Mouse (Mus musculus): ENCODE results near the gene Dhh.
A peak's percentile ranks its signal among the peaks of the same experiment; 100 is the strongest.

Gene Dhh

DNA sequence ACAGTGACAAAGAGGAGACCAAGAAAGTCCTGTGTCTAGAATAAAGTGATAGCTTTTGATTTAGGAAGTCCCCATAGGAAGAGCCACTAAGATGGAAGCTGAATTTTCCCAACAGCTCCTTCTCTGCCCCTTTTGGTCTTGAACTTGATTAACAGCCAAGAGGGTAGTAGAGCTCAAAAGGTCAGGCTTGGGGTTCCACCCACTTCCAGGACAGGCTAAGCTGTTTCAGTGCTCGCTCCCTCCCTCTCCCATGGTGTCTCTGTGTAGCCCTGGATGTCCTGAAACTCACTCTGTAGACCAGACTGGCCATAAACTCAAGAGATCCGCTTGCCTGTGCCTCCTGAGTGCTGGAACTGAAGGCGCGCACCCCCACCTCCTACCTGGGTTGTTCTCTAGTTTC lies 17.7 kb upstream of the Dhh start:
- DNase-seq (ENCODE audit: low spot score) = no peak

DNA sequence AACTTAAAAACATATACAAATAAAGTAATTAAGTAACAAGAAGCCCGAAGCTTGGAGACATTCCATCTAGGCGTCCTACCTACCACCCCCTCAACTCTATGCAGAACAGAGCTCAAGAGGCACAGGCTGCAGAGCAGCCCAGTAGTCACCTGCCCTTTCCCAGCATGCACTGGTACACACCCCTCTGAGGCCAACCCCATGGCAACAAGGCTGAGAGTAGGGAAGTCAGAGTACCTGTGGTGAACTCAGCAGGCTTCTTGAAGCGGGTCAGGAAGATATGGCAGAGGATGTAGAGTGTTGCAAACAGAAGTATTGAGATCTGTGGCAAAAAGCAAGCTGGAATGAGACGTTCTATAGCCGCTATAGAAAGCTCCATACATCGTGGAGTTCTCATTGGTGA lies 16.6 kb upstream of the Dhh start:
- DNase-seq (ENCODE audit: low spot score) = no peak

DNA sequence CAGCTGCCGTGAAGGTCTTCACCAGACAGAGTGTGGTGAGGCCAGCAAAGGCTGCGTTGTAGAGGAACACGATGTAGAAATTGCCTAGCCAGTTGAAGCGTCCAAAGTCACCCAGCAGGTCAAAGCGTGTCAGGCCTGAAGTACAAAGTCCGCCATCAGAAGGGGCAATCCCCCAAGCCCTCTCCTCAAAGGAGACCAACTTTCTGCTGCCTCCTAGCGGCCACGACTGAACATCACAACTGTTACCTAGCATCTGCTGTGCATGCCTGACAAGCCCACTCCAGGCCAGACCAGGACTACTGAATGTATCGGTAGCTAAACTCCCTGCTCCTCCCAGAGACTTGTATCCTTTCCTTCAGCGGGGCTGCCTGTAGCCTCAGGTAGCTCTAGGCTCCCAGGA lies 6.4 kb upstream of the Dhh start:
- no peak for DNase-seq (ENCODE audit: low spot score)

DNA sequence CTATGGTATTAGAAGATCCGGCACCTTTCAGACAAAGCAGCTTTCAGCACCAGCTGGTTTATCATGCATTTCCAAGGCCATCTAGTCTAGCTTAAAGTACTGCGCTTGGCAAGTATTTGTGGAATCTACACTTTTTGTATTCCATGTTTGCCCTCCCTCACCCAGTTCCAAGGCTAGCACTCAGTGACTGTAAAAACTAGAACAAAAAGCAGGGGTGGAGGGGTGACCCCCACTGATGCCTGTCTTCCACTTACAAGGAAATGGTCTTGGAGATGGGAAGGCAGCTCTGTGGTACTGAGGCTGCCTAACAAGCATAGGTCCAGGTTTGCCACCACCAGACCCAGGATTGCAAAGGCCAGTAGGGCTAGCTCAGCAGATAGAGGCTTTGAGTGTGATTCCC lies 4.3 kb upstream of the Dhh start:
- no peak for DNase-seq (ENCODE audit: low spot score)

GRCm38 (mm10) chr15:98901530-98901929 lies 3.2 kb upstream of the Dhh start:
- DNase-seq (ENCODE audit: low spot score) = no peak

DNA sequence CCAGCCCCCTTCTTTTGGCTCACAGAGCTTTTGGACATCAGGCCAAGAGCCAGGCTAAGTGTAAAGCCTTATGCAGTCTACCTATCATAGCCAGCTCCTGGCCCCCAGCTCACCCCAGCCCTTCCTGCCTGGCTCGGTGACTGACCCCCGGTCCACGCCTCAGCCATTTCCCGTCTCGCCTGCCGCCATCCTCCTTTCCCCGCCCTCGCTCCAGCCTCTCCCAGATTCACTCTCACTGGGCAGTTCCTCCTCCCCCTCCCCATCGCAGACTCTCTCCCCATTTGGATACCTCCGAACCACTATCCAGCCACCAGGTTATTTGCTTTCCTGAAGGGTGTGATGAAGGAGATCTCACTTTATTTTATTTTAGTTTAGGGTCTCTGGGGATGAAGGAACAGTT lies 845 bp downstream of the Dhh start:
- peak; percentile 44 for DNase-seq (ENCODE audit: low spot score)

- DNase-seq (ENCODE audit: low spot score) = peak; percentile 82
Measured at GRCm38 (mm10) chr15:98895635-98896589, 2.4 kb downstream of the Dhh start.

DNA sequence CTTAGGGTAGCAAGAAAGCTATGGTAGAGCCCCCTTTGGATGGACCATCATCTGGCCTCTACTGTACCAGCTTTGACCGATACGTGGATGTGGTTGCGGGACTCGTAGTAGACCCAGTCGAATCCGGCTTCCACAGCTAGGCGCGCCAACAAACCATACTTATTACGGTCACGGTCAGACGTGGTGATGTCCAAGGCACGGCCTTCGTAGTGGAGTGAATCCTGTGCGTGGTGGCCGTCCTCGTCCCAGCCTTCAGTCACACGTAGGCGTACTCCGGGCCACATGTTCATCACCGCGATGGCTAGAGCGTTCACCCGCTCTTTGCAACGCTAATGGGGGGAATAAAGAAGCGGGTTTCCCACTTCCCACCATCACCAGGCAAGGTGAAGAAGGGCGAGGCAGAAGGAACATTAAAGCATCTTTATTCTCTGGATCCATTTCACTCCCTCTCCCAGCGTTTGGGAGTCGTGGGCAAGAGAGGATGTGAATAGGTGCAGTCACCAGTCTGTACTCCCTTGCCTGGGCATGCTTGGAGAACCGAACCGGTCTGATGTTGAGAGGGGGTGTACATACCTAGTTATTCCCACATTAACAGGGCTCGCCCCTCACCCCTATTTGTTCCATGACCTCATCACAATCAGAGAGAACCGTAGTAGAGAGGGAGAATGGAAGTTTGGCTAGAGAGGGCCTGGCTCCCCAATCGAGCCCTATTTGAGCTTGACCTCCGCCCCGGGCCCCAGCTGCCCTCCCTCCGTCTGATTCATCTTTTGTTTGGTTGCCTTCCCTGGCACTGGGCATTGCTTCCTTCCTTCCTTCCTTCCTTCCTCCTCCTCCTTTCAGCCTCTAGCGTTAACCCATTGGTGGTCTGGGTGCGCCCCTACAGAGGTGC lies 3.4 kb downstream of the Dhh start:
- no peak for DNase-seq (ENCODE audit: low spot score)

- peak; percentile 38 for DNase-seq (ENCODE audit: low spot score)
Measured at GRCm38 (mm10) chr15:98893940-98894745, 4.2 kb downstream of the Dhh start, which contains the start of gene Rhebl1. Gene Rhebl1, minus strand, starts transcription at chr15:98894540.

DNA sequence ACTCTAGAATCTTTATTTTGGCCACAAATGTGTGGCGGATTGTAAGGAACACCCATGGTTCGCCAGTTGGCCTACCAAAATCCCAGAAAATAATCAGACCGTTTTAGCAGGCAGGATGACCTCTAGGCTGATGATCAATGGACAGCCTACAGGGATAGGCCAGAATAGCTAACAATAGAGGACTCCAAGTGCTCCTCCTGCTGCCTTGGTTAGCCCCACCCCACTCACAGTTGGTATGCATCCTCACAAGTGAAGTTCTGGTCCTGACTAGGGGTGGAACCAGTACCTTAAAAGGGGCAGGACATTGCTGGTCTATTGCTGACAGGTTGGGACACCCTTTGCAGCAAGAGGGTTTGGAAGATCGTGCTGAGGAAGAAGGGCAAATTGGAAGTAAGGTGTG lies 5.3 kb downstream of the Dhh start:
- no peak for DNase-seq (ENCODE audit: low spot score)

DNA sequence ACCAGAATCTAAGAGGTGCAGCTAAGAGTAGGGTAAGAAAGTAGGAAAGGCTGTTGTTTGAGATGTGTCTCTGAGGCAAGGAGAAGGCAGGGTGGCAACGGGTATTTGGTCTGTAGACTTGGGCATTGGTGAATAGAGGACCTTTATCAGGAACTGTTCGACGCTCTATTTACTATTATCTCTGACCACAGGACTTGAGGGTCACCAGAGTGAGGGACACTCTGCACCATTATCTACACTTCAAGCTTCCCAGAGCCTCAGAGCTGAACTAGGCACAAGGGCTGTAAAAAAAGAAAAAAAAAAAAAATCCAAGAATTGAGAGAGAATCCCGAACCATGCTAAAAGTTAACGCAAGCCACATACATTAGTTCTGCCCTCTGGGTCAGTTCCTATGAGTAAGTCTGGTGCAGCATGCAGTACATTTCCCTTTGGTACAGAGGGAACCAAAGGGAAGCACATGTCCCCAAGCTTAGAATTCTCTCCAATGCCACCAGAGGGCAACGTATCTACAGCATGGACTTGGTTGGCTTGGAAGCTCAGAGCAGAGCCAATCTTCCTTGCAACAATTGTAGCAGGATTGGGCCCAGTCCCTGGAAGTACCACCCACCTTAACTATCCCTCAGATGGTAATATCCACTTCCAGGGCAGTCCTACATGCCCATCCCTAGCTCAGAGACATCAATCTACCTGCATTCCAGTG lies 6.3 kb downstream of the Dhh start:
- peak; percentile 34 for DNase-seq (ENCODE audit: low spot score)

- DNase-seq (ENCODE audit: low spot score) = no peak
Measured at GRCm38 (mm10) chr15:98891198-98891742, 7.1 kb downstream of the Dhh start.

DNA sequence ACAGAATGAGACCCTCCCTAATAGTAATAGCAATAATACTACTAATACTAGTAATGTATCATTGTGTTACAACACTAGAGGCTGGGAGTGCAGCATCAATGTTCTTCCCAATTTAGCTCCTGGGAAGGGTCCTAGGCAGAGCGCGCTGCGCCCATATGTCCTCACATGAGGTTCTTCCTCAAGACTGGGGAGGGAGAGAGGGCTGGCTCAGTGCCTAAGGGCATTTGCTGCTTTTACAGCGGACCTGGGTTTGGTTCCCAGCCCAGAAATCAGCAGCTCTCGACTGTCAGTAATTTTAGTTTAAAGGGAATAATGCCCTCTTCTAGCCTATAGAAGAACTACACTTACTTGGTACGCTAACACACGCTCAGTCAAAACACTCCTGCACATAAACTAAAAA lies 10.8 kb downstream of the Dhh start:
- no peak for DNase-seq (ENCODE audit: low spot score)

DNA sequence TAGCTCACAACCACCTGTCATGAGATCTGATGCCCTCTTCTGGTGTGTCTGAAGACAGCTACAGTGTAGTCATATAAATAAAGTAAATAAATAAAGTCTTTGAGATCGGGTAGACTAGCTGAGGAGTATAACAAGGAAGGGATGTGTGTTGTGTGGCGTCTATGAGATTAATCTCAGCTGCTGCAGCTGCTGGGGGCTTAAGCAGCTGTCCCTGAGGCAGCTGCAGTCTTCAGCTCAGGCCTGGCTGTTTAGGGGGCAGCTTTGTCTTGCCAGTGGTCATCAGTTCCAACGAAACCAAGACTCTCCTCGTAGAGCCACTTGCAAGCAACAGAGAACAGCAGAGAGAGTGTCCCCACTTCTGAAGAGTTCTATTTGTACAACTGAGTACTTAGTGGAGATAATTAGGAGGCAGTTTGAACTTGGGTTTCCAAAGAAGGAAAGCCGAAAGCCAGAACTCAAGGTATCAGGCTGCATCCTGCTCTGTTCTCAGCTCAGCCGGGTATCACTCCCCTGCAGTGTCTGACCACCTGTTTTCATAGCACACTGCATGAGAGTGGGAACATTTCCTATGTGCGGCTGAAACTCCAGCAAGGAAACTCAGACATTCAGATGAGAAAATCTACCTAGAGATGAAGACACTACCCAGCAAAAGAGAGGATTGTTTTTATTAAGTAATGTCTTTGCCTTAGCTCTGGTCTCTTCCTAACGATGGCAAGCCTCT lies 11.5 kb downstream of the Dhh start:
- no peak for DNase-seq (ENCODE audit: low spot score)

- no peak for DNase-seq (ENCODE audit: low spot score)
Measured at GRCm38 (mm10) chr15:98884106-98884505, 14.2 kb downstream of the Dhh start.

- no peak for DNase-seq (ENCODE audit: low spot score)
Measured at GRCm38 (mm10) chr15:98883661-98884060, 14.7 kb downstream of the Dhh start.

DNA sequence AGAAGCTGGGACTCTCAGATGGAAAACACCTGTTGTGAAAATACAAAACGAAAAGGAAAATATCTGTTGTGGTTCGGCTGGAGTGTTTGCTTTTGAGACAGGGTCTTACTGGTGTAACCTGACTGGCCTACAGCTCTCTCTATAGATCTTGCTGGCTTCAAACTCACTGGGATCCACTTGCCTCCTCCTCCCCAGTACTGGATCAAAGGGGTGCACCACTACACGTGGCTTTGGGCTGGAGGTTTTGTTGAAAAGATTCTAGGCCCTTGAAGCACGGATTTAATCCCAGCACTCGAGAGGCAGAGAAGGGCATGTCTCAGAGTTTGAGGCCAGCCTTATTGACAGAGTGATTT lies 16.7 kb downstream of the Dhh start:
- no peak for DNase-seq (ENCODE audit: low spot score)

- peak; percentile 91 for DNase-seq (ENCODE audit: low spot score)
Measured at GRCm38 (mm10) chr15:98880978-98881655, 17.2 kb downstream of the Dhh start.

DNA sequence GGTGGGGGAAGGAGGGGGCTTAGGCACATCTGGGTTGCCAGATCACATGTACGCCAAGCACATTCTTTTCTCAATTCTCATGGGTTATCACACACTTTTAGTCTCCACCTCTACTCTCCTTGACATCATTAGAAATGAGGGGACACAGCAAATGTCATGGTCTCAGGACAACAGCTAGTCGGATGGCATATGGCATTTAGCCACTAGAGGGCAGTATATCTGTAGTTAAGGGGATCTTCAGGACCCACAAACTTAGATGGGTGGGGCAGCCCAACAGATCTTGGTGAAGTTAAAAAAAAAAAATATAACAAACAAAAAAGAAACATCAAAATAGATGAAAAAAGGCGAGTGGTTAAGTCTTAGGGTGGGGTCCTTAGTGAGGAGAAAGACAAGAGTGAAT lies 21.0 kb downstream of the Dhh start:
- no peak for DNase-seq (ENCODE audit: low spot score)

Data from ovary, postnatal 36 days (tissue).